Mouse (Mus musculus): ENCODE results near the gene 1700069L16Rik. TPM values are rescaled to one million over a fixed set of nuclear protein-coding genes. Genes with fewer than 3 reads are reported as not detected.

The 1700069L16Rik gene
- total RNA-seq, 4 experiments from 2014 or later = not detected

GRCm38 (mm10) chr5:113690069-113690548 is 34.5 kb downstream of the 1700069L16Rik start:
- DNase-seq (ENCODE audit: low spot score in 2 of 2) = no peak

DNA sequence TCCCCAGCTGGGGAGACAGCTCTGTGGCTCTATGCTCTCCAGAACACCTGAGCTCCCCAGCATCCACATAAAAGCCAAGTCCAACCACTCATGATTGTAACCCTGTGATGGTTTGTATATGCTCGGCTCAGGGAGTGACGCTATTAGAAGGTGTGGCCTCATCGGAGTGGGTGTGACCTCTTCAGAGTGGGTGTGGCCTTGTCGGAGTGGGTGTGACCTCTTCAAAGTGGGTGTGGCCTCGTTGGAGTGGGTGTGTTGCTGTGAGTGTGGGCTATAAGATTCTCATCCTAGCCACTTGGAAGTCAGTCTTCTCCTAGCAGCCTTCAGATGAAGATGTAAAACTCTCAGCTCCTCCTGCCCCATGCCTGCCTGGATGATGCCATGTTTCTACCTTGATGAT is 37.1 kb downstream of the 1700069L16Rik start:
- no peak for DNase-seq (ENCODE audit: low spot score in 2 of 2)

DNA sequence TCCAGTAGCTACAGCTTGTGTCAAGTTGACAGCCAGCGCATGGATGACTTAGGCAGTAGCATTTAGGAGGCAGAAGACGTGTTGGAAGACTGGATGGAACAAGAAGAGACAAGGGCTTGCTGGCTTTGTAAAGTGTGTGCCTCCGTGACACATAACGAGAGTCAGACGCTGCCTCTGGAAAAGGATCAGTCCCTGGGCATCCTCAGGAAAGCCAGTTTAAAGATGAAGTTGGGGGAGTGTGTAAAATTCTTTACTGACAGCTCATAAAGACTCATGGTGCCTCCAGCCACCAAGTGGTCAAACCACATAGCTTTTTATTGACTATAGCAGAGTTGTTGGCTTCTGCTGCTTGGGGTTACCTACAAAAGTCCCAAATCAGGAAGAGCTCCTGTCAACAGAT is 39.1 kb downstream of the 1700069L16Rik start:
- no peak for DNase-seq (ENCODE audit: low spot score in 2 of 2)

- no peak for DNase-seq (ENCODE audit: low spot score in 2 of 2)
These were observed 41.3 kb downstream of the 1700069L16Rik start for GRCm38 (mm10) chr5:113683246-113683645.

- no peak for DNase-seq (ENCODE audit: low spot score in 2 of 2)
These were observed 42.1 kb downstream of the 1700069L16Rik start for GRCm38 (mm10) chr5:113682472-113682871.

GRCm38 (mm10) chr5:113681219-113681618 is 43.4 kb downstream of the 1700069L16Rik start:
- DNase-seq (ENCODE audit: low spot score in 2 of 2) = no peak

DNA sequence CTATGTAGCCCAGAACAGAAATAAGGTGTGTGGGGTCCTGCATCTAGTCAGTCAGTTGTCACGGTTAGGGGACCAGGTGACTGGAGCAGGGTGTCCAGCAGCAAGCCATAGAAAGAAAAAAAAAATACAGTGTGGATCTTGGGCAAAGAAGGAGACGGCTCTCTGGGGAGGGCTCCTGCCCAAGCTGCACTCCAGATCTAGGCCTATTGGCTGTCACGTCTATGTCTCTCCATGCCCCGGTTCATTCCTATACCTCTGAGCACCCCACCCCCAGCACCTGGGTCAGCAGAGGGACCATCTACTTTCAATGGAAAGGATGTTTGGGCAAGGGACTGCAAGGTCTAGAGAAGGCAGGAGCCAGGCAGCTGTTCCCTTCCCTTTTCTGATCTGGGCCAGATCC is 45.1 kb downstream of the 1700069L16Rik start:
- no peak for DNase-seq (ENCODE audit: low spot score in 2 of 2)

DNA sequence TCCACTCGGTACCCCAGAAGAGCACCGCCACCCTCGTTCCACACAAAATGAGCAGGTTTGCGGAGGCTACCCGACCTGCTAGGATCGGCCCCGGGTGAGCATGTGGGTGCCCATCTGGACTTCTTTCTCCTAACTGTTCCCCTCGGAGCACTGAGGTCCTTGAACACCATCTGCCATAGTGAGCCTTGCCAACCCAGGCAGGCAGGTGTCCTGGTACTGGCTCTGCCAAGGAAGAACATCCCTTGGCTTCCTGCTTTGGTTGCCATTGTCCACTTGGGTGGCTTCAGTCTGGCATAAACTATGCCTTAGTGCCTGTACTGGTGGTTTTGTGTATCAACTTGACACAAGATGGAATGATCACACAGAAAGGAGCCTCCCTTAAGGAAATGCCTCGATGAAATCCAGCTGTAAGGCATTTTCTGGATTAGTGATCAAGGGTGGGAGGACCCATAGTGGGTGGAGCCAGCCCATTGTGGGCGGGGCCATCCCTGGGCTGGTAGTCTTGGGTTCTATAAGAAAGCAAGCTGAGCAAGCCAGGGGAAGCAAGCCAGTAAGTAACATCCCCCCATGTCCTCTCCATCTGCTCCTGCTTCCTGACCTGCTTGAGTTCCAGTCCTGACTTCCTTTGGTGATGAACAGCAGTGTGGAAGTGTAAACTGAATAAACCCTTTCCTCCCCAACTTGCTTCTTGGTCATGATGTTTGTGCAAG is 45.7 kb downstream of the 1700069L16Rik start:
- no peak for DNase-seq (ENCODE audit: low spot score in 2 of 2)

GRCm38 (mm10) chr5:113677541-113677940 is 47.0 kb downstream of the 1700069L16Rik start:
- no peak for DNase-seq (ENCODE audit: low spot score in 2 of 2)

DNA sequence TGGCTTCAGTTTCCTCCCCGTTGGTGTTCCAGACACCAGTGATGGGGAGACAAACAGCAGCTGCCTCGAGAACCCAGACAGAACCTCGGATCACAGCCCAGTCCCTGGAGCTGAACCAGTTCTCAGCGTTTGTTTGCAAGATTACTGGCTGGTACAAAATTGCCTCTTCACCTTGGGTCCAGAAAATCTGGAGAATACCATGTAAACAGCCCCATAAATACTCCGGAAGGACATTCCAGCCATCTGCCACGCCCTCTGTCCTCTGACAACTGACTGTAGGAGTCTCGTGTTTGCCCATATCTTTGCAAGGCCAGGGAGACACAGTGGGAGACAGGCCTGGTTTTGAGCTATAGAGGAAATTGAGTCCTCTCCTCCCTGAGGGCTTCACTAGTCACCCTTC is 49.7 kb downstream of the 1700069L16Rik start:
- no peak for DNase-seq (ENCODE audit: low spot score in 2 of 2)

- no peak for DNase-seq (ENCODE audit: low spot score in 2 of 2)
These were observed 52.1 kb downstream of the 1700069L16Rik start for GRCm38 (mm10) chr5:113672456-113672855.

DNA sequence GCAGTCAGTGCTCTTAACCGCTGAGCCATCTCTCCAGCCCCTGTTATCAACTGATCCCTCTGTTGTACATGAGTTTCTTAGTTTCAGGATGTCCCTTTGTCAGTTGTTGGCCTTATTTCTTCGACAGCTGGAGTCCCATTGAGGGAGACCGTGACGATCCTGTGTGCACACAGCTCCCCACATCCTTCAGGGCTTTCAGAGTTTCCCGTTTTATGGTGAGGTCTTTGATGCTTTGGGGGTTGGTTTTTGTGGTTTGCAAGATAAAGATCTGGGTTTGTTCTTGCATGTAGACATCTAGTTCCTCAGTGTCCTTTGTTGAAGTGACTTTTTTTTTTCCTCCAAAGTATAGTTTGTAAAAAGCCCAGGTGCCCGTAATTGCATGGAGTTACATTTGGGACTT is 54.0 kb downstream of the 1700069L16Rik start:
- DNase-seq (ENCODE audit: low spot score in 2 of 2) = no peak

DNA sequence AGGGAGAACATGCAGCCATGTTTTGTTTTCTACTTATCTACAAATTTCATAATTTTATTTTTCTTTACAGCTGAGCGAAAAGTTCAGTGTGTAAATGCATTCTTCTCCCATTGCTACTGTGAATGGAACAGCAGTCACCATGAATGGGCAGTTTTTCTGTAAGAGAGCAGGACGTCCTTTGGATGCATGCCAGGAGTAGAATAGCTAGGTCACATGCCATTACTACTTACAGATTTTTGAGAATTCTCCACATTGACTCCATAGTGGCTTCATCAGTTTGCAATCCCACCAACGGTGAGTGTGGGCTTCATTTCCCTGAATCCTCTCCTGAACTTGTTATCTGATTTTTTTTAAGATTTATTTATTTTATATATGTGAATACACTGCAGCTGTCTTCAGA is 54.5 kb downstream of the 1700069L16Rik start:
- DNase-seq (ENCODE audit: low spot score in 2 of 2) = no peak

DNA sequence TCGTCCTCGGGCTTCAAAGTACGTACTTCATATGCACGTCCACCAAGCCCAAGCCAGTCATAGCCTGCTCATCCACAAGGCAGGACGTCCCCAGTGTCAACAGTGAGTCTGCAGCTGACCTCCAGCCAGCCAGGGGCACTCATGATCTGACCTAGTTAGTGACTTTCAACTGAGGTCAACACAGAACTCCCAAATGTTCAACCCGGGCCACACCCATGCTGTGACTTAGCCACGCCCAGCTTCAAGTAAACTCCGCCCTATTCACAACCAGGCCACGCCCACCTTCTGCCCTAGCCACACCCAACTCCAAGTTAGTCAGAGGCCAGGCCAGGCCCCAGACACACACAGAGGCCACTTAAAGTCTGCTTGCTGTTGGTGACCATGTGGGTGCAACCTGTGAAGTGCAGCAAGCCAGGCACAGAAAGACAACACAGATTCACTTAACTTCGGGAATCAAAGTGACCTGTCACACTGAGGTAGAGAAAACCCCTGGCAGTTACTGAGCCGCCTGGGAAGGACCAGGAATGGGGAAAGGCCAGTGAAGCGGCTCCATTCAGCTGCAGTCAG is 59.9 kb downstream of the 1700069L16Rik start:
- DNase-seq (ENCODE audit: low spot score in 2 of 2) = no peak

- DNase-seq (ENCODE audit: low spot score in 2 of 2) = no peak
These were observed 60.4 kb downstream of the 1700069L16Rik start for GRCm38 (mm10) chr5:113664127-113664526.

- no peak for DNase-seq (ENCODE audit: low spot score in 2 of 2)
These were observed 63.7 kb downstream of the 1700069L16Rik start for GRCm38 (mm10) chr5:113660872-113661271.

- no peak for DNase-seq (ENCODE audit: low spot score in 2 of 2)
These were observed 69.8 kb downstream of the 1700069L16Rik start for GRCm38 (mm10) chr5:113654821-113655220.

DNA sequence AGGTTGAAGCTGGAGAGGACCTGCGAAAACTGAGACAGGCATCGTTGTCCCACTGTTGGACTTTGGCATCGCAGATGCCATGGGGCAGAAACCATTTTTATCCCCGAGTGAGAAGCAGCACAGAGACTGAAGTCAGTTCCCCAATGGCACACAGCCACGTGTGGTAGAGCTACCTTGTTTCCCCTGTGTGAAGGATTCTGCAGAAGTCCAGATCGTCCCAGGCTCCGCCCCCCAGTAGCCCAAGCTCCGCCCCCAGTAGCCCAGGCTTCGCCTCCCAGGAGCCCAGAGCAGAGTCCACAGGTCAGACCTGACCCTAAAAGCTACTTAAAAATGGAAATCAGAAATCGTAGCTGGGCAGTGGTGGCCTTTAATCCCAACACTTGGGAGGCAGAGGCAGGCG is 70.4 kb downstream of the 1700069L16Rik start:
- no peak for DNase-seq (ENCODE audit: low spot score in 2 of 2)

DNA sequence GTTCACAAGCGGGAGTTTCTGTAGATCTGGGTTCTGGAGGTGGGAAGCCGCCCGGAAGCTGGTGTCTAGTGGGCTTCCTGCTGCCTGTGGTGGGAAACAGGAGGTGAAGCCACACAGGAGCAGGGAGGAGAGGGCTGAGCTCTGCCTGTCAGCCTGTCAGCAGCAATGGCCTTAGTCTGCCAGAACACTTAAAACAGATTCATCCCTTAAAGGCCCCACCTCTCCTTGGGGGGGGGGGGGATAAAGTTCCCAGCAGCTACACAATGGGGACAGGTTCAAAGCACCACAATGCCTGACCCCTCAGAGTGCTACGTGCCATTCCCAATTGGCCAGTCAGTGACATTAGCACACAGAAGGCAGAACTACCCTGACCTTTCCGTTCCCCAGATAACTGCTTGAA is 72.4 kb downstream of the 1700069L16Rik start:
- DNase-seq (ENCODE audit: low spot score in 2 of 2) = no peak

DNA sequence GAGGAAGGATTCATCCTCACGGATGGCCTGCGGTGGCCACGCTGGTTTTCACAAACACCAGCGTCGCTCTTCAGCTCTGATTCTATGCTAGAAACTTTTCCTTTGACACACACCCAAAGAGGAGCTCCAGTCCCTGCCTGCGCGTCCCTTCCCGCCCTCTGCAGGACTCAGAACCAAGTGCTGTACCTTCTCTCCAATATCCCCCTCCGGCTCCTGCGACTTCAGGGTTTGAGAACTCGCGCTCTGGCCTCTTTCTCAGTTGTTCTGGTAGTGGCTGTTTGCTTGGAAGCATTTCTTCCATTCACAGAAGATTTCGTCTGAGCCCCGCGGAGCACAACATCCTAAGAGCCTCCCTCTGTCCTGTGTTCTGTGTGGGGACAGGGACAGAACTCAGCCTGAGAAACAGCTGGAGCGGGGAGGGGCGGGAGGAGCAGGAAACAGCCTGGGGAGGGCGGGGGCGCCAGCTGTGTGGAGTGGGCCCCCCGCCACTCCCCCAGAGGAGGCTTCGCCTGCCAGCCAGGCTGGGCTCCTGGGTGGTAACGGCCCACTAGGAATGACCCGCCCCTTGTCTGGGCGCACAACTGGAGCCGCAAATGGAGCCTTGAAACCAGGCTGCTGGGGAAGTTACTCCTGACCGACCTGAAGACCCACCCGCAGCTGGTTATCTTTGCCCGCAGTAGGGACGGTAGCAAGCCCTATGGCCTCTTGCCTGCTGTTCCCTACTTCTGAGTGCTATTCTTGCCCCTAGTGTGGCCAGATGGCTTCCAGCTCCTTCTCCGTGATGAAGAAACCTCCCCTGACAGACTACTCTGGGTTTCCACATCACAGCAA is 74.3 kb downstream of the 1700069L16Rik start, which contains the start of gene Cmklr1:
TSS of gene Cmklr1 (minus strand) at position 392 of the 831 bp plus-strand sequence.
- no peak for DNase-seq (ENCODE audit: low spot score in 2 of 2)

GRCm38 (mm10) chr5:113648647-113649211 is 75.8 kb downstream of the 1700069L16Rik start:
- DNase-seq (ENCODE audit: low spot score in 2 of 2) = no peak

GRCm38 (mm10) chr5:113647141-113647540 is 77.4 kb downstream of the 1700069L16Rik start:
- DNase-seq (ENCODE audit: low spot score in 2 of 2) = no peak
